Mouse (Mus musculus) heart, embryonic 11.5 days (tissue): ENCODE data around the gene Best3. TPM values are rescaled to one million over a fixed set of nuclear protein-coding genes. Genes with fewer than 3 reads are reported as not detected.

Experiments used
- ATAC-seq: fragments of 200-750 bp; cut with Nextera tagmentation; replicated peaks from 2 replicates; pipeline ENCODE4 v1.8.0; 2017; ENCODE audit warnings: moderate library complexity; ENCODE audit not compliant: insufficient number of reproducible peaks, low FRiP score, low TSS enrichment
- H3K27ac ChIP-seq: fragments of 300-500 bp; sonication (generic); 2 replicates; pipeline ENCODE4 v1.5.1; 2014; ENCODE audit warnings: mild to moderate bottlenecking, low read depth, low read length
- H3K27me3 ChIP-seq: fragments of 300-500 bp; sonication (generic); 2 replicates; pipeline ENCODE4 v1.6.1; 2014; ENCODE audit warnings: mild to moderate bottlenecking, low read length, mixed read lengths; ENCODE audit not compliant: control insufficient read depth, insufficient read depth
- H3K36me3 ChIP-seq: fragments of 300-500 bp; sonication (generic); 2 replicates; pipeline ENCODE4 v1.6.1; 2014; ENCODE audit warnings: mild to moderate bottlenecking, low read length, moderate library complexity, mixed read lengths; ENCODE audit not compliant: control insufficient read depth, insufficient read depth
- H3K4me1 ChIP-seq: fragments of 300-500 bp; sonication (generic); 2 replicates; pipeline ENCODE4 v1.6.1; 2014; ENCODE audit warnings: low read length; ENCODE audit not compliant: control insufficient read depth, insufficient read depth
- H3K4me2 ChIP-seq: fragments of 300-500 bp; sonication (generic); 2 replicates; pipeline ENCODE4 v1.6.1; 2014; ENCODE audit warnings: mild to moderate bottlenecking, moderate library complexity
- H3K4me3 ChIP-seq: fragments of 300-500 bp; sonication (generic); 2 replicates; pipeline ENCODE4 v1.5.1; 2014; ENCODE audit warnings: low read depth, low read length
- H3K9ac ChIP-seq: fragments of 300-500 bp; sonication (generic); 2 replicates; pipeline ENCODE4 v1.6.1; 2014; ENCODE audit warnings: mild to moderate bottlenecking, low read depth, low read length, moderate library complexity
- H3K9me3 ChIP-seq: fragments of 300-500 bp; sonication (generic); replicated peaks from 2 replicates; pipeline ENCODE4 v1.6.1; 2016; ENCODE audit warnings: low read length; ENCODE audit not compliant: control insufficient read depth
- WGBS: fragments of 180-500 bp; shearing (Covaris S2); extraction: QIAGEN DNeasy Blood & Tissue Kit; methylation state at CpG from one replicate; pipeline ENCODE4 v1.1.7; 2014; ENCODE audit not compliant: insufficient replicate concordance; 5-methylcytosine and 5-hydroxymethylcytosine counted together
- polyA plus RNA-seq: library from polyadenylated mRNA; unstranded; fragments of >200 nt; fragmentation: Nextera tagmentation; extraction: Ambion mirVana; gene quantifications from 2 replicates; pipeline ENCODE4 v1.2.1, GENCODE M21; 2014

Best3 gene
- polyA plus RNA-seq, 1 experiment from 2014 or later, result 0.14 TPM

GRCm38 (mm10) chr10:116982526-116982925 lies 3.6 kb upstream of the Best3 start:
- H3K4me3 ChIP-seq, result no peak overlapping the region
- H3K4me1 ChIP-seq, result peaks cover 3% of the 10 kb centered on the region; the same call in 1 of the 2 replicates
- no peak overlapping the region for H3K4me2 ChIP-seq
- no peaks in the 10 kb centered on the region for H3K9me3 ChIP-seq
- no peak overlapping the region for H3K9ac ChIP-seq
- WGBS, result 59% methylated on average over 3 of the region's 4 CpGs
- H3K36me3 ChIP-seq, result no peaks in the 10 kb centered on the region
- no peaks in the 10 kb centered on the region for H3K27me3 ChIP-seq
- no peak overlapping the region for H3K27ac ChIP-seq
- no peak for ATAC-seq

DNA sequence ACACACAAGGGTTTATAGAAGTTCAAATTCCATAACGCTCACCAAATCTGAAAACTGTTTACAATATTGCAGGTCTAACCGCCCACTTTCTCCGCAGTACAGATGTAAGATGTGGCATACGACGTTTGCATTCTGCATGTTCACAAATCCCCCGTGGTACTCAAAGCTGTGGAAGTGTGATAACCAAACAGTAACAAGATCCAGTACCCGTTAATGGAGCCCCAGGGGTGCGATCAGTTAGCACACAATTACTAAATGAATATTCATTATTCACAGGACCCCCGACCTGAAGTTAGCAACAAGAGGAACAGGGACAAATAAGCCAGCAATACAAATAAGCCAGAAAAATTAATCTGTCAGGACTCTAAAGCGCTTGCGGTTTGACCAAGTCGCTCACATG lies 1.3 kb upstream of the Best3 start:
- no peak overlapping the region for H3K4me3 ChIP-seq
- no peak overlapping the region for H3K9ac ChIP-seq
- H3K27me3 ChIP-seq, result no peaks in the 10 kb centered on the region
- H3K9me3 ChIP-seq, result no peaks in the 10 kb centered on the region
- ATAC-seq, result no peak
- no peak overlapping the region for H3K27ac ChIP-seq
- H3K36me3 ChIP-seq, result no peaks in the 10 kb centered on the region
- peaks cover 2% of the 10 kb centered on the region; the same call in 1 of the 2 replicates for H3K4me1 ChIP-seq
- 61% methylated on average over 12 of the region's 12 CpGs for WGBS
- no peak overlapping the region for H3K4me2 ChIP-seq

GRCm38 (mm10) chr10:116993971-116994370 lies 7.9 kb downstream of the Best3 start:
- Histone ChIP-seq H3K4me2 (no peak overlapping the region), H3K27me3 (no peaks in the 10 kb centered on the region), H3K4me3 (no peak overlapping the region), H3K9me3 (no peaks in the 10 kb centered on the region), H3K36me3 (no peaks in the 10 kb centered on the region), H3K9ac (no peak overlapping the region), H3K4me1 (peaks cover 14% of the 10 kb centered on the region), H3K27ac (no peak overlapping the region)
- 81% methylated on average over 8 of the region's 8 CpGs for WGBS
- ATAC-seq, result no peak

DNA sequence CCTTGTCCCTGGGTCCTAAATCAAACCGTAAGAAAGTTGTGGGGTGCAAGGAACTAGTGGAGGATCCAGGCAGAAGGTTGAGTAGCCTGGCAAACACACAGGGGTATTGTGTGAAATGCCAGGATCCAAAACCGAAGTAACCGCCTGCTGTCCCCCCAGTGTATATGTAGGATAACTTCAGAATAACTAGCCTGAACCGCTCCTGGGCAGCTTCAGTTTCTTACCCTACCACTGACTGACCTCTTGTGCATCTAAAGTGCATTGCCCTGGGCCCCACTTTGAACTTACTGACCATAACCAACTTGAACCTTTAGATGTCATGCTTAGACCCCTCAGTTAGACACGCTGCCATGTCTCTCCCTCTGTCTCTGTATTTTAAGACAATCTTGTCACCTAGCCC lies 9.0 kb downstream of the Best3 start:
- Histone ChIP-seq H3K27me3 (no peaks in the 10 kb centered on the region), H3K9me3 (no peaks in the 10 kb centered on the region), H3K27ac (no peak overlapping the region), H3K4me3 (no peak overlapping the region), H3K4me2 (no peak overlapping the region), H3K36me3 (no peaks in the 10 kb centered on the region), H3K4me1 (peaks cover 14% of the 10 kb centered on the region), H3K9ac (no peak overlapping the region)
- ATAC-seq, result no peak
- WGBS, result 77% methylated on average over 5 of the region's 5 CpGs

GRCm38 (mm10) chr10:116995584-116996235 lies 9.6 kb downstream of the Best3 start:
- no peak overlapping the region for H3K9ac ChIP-seq
- no peak for ATAC-seq
- H3K4me3 ChIP-seq, result no peak overlapping the region
- WGBS, result 61% methylated on average over 6 of the region's 6 CpGs
- peaks cover 14% of the 10 kb centered on the region for H3K4me1 ChIP-seq
- no peak overlapping the region for H3K4me2 ChIP-seq
- H3K36me3 ChIP-seq, result no peaks in the 10 kb centered on the region
- H3K9me3 ChIP-seq, result no peaks in the 10 kb centered on the region
- H3K27me3 ChIP-seq, result no peaks in the 10 kb centered on the region
- no peak overlapping the region for H3K27ac ChIP-seq

- 0 out of 2 replicates have a peak overlapping the region, but pooled peaks have one; percentile 3 for H3K9ac ChIP-seq
- H3K4me3 ChIP-seq, result no peak overlapping the region
- H3K36me3 ChIP-seq, result no peaks in the 10 kb centered on the region
- no peaks in the 10 kb centered on the region for H3K27me3 ChIP-seq
- 37% methylated on average over 6 of the region's 6 CpGs for WGBS
- ATAC-seq, result 0 out of 2 replicates have a peak, but pooled peaks have one; percentile 57
- no peak overlapping the region for H3K27ac ChIP-seq
- H3K9me3 ChIP-seq, result no peaks in the 10 kb centered on the region
- no peak overlapping the region for H3K4me2 ChIP-seq
- H3K4me1 ChIP-seq, result peaks cover 14% of the 10 kb centered on the region
Measured at GRCm38 (mm10) chr10:116996236-116996600, 10.1 kb downstream of the Best3 start.

DNA sequence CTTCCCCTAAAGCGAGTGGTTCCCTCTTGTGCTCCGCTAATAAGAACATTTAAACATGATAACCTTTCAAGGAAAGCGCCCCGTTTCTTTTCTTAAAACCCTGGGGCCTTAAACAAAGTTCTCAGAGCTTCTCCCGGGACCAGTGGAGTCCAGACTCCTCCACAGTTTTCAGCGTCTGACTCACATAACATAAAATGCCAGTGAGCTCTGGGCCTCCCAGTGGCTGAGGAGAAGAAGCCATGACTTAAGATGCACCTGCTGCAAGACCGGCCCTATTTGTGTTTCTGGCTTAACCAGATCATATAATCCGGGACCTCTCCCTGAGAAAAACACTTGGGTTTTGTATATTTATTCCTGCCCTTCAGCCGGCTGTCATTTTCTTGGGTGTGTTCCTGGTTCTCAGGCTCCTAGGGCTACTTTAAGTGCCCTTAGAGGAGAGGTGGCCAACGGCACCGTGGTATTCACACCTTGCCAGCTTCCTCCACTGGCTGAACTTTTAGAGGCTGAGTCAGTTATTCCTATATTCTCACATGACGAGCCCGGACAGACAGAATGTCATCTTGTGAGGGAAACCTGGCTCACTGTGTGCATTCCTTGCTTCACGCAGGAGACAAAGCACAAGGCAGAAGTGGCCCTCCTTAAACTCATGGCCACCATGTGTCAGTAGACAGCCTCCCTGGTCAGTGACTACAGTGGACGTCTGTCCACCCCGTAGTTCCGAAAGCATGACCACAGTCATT lies 12.8 kb downstream of the Best3 start:
- H3K27me3 ChIP-seq, result no peaks in the 10 kb centered on the region
- WGBS, result 77% methylated on average over 17 of the region's 17 CpGs
- H3K27ac ChIP-seq, result no peak overlapping the region
- H3K4me1 ChIP-seq, result peaks cover 14% of the 10 kb centered on the region
- no peak overlapping the region for H3K4me2 ChIP-seq
- H3K9ac ChIP-seq, result no peak overlapping the region
- H3K9me3 ChIP-seq, result no peaks in the 10 kb centered on the region
- H3K36me3 ChIP-seq, result no peaks in the 10 kb centered on the region
- no peak overlapping the region for H3K4me3 ChIP-seq
- ATAC-seq, result no peak

DNA sequence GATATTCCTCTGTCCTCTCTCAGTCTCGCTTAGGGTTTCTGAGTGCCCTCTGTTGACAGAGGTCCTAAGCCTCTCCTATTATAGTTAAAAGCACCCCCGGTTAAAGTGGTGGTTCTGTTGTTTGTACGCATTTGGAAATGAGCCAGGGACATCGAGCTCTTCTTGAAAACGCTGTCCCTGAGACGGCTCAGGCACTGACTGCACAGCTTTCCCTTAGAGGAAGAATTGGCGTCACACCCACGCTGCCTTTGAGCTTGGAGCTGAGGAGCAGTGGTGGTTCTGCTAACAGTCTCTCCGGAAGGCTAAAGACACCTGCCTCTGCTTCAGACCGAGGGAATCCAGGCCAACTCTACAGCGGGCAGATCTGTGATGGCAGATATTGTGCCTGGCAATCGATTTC lies 14.9 kb downstream of the Best3 start:
- Histone ChIP-seq H3K27me3 (no peaks in the 10 kb centered on the region), H3K4me2 (peak overlapping the region; percentile 9; the same call in 1 of the 2 replicates), H3K4me1 (peaks cover 10% of the 10 kb centered on the region), H3K36me3 (no peaks in the 10 kb centered on the region), H3K9me3 (no peaks in the 10 kb centered on the region), H3K27ac (no peak overlapping the region), H3K4me3 (no peak overlapping the region), H3K9ac (0 out of 2 replicates have a peak overlapping the region, but pooled peaks have one; percentile 30)
- no peak for ATAC-seq
- WGBS, result 47% methylated on average over 12 of the region's 12 CpGs
